Mouse (Mus musculus) thymus, postnatal 0 days (tissue): Measurements from ENCODE around the gene Ntm. TPM values are rescaled to one million over a fixed set of nuclear protein-coding genes. Genes with fewer than 3 reads are reported as not detected.
A peak's percentile ranks its signal among the peaks of the same experiment; 100 is the strongest.

Experiments used
- DNase-seq: peaks from one replicate; pipeline ENCODE4 v3.0.0-alpha.2; 2015; ENCODE audit warnings: low spot score
- polyA plus RNA-seq: library from polyadenylated mRNA; unstranded; fragments of >200 nt; fragmentation: Nextera tagmentation; extraction: Ambion mirVana; gene quantifications from 2 replicates; pipeline ENCODE4 v1.2.1, GENCODE M21; 2015

Ntm gene
- polyA plus RNA-seq, 1 experiment from 2014 or later, result 0.74 TPM

DNA sequence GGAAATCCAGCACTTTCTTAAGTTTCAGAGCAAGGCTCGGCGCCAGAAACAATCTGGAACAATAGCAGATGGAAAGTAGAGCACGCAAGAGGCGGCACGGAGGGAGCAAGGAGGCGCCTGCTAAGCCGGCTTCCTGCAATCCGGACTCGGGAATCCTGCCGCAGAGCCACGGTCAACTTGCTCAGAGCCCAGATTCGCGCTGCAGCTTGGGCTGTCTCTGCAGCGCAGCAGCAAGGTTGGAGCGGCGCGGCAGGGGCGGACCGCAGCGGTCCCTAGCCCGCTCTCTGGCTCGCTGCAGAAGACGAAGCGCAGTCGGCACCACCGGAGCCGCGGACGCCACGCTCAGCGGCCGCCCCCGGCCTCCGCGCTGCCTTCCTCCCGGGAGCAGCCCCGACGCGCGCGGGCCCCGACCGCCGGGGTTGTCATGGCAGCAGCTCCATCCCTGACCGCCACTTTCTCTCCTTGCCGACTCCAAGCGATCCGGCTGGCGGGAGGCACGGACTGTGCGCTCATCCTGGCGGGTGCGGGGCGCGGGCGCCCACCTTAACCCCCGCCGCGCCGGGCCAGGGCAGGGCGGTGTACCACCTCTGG, 550.7 kb downstream of the Ntm start:
- DNase-seq, result no peak

GRCm38 (mm10) chr9:29411408-29412180, 551.3 kb downstream of the Ntm start:
- DNase-seq, result no peak

DNA sequence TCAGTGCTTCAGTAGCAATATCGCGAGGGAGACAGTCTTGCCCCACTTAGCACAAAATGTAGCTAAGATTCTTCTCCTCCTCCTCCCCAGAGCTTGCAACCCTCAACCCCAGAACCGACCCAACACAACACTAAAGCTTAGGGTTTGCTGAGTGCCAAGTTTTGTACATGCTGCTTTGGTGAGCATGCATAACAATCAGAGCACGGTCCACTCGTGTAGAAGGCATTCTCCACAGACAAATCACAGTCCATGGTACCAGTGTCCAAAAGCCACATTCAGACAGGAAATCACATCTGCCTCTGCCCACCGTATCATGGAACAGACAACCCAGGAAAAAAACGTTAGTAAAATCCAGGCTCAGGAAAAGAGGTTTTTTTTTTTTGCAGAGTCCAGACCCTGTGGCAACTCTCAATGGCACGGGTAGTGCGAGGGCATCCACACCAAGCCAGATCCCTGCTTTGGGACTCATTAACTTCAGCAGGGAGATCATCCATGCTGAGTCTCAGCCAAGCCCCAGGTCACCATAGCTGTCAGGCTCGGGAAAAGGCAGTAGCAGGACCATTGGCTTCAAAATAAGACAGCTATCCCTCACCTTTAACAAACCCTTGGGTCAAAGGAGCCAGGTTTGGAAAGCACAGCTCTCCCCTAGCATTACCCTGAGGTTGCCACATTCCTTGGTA, 552.1 kb downstream of the Ntm start:
- no peak for DNase-seq

DNA sequence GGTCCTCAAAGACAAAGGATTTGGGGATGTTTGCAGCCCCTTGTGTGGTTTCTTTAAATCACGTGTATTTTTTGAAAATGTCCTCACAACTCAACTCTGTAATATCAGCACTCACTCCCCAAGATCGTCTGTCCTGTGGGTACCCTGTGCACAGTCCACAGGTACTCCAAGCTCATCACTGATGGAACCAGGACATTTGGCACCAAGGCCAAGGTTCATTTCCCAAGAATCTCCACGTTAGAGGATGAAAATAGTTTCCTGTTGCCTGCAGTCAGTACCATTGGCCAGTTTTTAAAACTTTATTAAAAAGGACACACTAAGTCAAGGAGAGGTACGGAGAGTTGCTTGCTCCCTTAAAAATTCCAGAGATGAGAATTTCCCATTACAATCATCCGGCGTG, 552.7 kb downstream of the Ntm start:
- no peak for DNase-seq

- peak; percentile 10 for DNase-seq
These were observed 553.6 kb downstream of the Ntm start for GRCm38 (mm10) chr9:29409216-29409907.

DNA sequence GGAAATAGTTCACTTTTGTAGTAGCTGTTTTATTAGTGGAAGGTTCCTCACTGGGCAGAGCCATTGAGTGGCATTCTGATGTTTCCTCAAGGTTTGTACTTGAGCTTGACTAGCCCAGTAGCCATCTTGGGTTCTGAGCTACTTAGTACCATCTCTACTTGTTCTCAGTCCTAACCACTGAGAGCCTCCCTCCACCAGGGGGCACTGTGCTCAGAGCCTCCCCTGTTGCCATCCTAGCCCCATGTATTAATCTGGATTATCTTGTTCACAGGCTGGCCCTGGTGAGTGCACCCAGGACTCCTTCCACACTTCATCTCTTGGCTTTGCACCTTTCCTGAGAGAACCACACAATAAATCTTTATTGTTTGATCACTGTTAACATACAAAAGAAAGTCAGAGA, 555.0 kb downstream of the Ntm start:
- DNase-seq, result no peak

DNA sequence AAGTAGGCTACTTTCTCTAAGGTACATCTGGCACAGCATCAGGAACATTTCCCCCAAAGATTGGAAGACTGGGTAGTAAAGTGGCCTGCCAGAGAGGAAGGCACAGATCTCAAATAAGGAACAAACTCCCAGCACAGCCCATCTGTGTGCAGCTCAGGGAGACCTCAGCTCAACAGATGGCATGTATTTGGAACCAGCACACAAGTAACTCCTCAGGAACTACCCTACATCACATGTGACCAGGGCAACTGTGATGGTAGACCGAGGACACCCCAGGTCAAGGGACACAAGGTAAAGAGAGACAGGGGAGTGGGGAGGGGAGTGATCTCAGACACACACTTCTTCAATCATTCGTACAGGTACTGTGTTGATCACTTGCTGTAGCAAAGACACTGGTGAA, 556.0 kb downstream of the Ntm start:
- no peak for DNase-seq

DNA sequence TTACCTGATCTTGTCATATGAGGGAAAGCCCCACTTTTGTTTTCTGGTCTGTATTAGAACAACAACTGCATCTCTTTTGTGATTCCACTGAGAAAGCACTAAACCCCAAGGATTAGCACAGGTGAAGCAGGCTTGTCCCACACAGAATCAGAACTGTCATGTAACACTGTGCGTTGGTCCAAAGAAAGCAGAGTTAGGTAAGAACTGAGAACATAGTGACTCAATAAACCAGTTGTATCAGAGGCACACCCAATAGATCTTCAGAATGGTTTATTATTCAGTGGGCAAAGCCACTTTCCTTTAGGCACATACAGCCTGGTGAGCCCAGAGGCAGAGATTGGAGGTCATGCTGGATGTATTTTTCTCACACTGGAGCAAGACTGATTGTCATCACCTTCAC, 556.9 kb downstream of the Ntm start:
- no peak for DNase-seq

- no peak for DNase-seq
These were observed 562.8 kb downstream of the Ntm start for GRCm38 (mm10) chr9:29400151-29400550.

DNA sequence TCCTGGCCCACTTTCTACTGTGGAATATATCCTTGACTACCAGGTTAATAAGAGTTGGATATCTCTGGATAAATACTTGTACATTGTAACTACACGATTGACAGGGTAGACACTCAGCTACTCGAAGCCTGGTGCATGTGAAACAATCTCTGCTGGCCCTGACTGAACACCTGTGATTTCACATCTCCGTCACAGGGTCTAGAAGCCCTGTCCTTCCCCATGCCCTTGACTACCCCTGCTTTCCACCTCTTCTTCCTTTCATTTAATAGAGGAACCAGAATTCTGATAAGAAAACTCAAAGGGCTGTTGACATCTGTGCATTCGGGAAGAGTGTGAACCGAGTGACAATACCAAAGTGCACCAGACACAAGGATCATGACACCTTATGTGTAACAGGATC, 566.8 kb downstream of the Ntm start:
- DNase-seq, result no peak

- no peak for DNase-seq
These were observed 569.8 kb downstream of the Ntm start for GRCm38 (mm10) chr9:29393136-29393535.

- no peak for DNase-seq
These were observed 572.0 kb downstream of the Ntm start for GRCm38 (mm10) chr9:29390796-29391517.

DNA sequence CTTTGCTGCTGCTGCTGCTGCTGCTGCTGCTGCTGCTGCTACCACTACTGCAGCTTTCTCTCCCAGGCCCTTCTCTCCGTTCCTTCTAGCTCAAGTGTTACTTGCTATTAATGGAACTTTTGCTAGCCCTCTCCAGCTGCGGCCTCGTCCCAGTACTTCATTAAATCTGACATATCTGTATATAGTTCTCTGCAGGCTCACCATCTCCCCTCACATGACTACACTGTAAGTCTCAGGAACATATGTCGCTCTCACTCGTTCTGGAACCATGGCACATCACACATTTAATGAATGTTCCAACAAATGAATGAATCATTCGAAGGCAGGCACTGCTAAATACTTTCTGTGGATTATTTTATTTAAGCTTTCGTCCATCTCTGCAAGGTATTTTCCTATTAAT, 573.7 kb downstream of the Ntm start:
- DNase-seq, result no peak

GRCm38 (mm10) chr9:29387136-29387535, 575.8 kb downstream of the Ntm start:
- DNase-seq, result no peak

DNA sequence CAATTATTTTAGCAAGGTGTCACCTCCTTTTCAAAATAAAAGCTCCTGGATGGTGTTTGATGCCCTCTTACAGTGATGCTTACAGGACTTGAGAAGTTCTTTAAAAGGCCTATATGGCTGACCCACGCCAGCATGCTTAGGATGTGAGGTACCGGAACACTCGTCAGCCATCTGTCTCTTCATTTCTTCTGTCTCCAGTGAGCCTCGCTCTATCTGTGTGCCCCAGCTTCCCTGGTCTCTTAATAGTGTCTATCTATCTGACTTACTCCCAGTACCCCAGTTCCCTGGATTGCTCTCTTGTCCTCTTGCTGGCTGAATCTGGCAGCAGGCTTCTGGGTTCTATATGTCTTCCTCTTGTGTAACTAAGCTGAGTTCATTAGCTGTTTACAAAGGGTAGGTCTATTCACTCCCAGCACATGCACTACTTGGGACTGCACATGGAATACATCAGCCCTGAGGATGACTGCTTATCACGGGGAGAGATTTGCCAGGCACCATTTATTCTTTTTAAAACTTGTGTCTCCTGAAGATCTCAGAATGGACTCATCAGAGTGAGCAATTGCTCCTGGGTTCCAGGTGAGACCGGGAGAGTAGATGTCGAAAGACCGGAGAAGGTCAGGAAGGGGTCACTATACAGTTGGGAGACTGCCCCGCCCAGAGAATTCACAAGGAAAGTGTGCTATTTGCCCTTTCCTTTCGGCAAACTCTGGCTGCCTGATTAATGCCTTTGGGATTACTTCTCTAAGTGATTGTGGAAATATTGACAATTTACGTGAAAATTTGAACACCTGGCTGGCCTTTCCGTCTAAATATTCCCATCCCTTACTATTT, 585.6 kb downstream of the Ntm start:
- no peak for DNase-seq

- no peak for DNase-seq
These were observed 591.6 kb downstream of the Ntm start for GRCm38 (mm10) chr9:29371341-29371740.

DNA sequence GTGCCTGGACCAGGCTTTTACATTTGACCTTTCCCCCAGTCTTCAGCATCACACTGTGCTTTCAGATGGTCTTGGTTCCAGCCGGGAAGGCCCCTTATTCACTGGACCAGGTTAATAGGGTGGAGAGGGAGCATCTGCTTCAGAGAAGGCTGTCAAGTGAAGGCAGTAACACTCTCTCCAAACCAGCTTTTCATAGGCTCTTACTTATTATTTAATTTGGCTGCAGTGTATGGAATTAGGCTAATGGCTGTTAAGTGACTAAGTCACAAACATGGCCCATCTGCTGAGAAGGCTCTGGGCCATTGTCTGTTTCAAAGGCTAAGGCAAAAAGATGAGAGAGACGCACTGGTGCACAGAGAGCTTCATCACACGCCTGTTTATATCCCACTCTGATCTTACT, 593.3 kb downstream of the Ntm start:
- no peak for DNase-seq

- no peak for DNase-seq
These were observed 594.6 kb downstream of the Ntm start for GRCm38 (mm10) chr9:29368291-29368690.

- no peak for DNase-seq
These were observed 605.1 kb downstream of the Ntm start for GRCm38 (mm10) chr9:29357796-29358195.

DNA sequence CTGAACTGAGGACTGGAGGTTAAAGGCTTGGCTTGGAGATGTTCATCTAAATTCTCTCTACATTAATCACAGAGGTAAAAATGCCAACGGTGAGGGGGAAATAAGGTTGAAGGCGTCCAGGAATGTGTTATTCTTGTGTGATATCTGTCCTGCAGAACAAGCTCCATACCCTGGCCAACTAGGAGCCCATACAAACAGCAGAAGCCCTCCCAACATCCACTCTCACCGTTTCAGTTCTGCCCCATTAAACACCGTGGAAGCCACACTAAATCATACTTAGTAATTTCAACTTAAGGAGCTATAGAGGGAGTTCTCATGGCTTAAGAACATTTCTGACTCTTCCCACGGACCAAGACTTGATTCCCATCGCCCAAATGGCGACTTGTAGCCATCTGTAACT, 620.6 kb downstream of the Ntm start:
- DNase-seq, result no peak
